Mouse (Mus musculus) small intestine, adult 2 months (tissue): ENCODE data around the gene Gdf9.

Source experiments
- CTCF ChIP-seq: fragments of 200-500 bp; IDR thresholded peaks from 2 replicates; pipeline ENCODE4 v1.5.1; 2012; ENCODE audit warnings: low read depth, mild to moderate bottlenecking, control low read depth, inconsistent platforms, low read length, moderate library complexity, mixed read lengths; ENCODE audit not compliant: insufficient replicate concordance, insufficient read length; ENCODE audit errors: extremely low read depth
- POLR2A ChIP-seq: fragments of 200-500 bp; IDR thresholded peaks from 2 replicates; pipeline ENCODE4 v1.6.1; 2012; ENCODE audit warnings: low read depth, mild to moderate bottlenecking, control low read depth, inconsistent platforms, low read length, moderate library complexity

DNA sequence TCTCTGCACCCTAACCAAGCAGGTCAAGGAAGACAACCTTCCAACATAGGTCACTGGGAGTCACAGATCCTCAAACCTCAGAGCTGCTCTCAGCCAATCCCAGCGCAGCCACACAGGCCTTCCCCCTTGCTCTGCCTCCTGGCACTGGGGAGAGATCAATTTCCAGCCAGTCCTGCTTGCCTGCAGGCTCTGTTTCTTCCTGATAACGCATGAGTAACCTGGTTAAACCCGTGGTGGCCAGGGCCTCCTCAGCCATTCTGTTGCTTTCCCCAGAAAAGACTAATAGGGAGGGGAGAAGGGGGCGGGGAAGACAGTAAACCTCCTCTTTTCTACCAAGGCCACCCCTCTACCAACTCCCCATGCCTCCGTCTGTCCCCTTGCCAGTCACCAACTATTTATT is 30.9 kb downstream of the Gdf9 start:
- no peak for TF ChIP-seq POLR2A
- TF ChIP-seq CTCF, result no peak
